Mouse (Mus musculus) retina, postnatal 1 day (tissue): Measurements from ENCODE around the gene Nutf2.
"Not testable (repeated sequence)": the region's sequence is repeated elsewhere in the genome, so short reads cannot be mapped to it uniquely, and the experiment has no call there.

Experiments used
- DNase-seq: peaks from one replicate; pipeline ENCODE4 v3.0.0-alpha.2; 2012

The Nutf2 gene

DNA sequence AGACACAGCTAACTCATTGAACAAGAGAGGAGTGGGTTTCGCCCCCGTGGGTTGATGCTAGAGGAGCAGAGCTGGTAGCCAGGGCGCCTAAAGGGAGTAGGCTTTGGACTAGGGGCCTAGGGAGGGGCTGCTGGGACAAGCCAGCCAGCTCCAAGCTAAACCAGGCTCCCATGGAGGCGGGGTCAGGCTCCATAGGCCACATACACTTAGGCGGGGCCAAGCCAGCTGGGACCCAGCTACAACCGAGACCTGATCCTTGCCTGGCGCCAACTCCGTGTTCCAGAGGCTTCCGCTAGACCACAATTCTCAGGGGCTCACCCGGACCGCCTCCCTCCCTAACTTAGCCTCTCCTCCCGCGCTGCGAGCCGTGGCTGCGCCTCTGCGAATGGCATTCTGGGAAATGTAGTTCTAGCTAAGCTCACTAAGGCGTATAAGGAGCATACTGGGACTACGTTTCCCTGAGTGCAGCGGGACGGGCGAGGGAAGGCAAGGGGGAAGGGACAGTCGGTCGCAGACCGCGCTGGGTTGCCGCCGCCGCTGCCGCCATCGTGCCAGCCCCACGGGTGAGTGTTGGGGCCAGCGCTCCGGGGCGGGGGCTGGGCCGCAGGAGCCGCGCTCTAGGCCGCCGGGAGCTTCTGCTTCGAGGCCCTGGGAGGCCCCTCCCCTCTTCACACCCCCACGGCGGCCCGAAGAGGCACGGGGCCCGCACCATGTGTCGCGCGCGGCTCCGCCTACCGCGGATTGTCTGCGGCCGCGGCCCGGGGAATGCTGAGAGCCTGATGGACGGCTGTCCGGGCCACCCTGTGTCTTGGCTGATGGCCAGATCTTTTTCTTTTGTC, at the start of gene Nutf2:
TSS of gene Nutf2 (plus strand) at position 438 of the 839 bp plus-strand sequence.
- peak; percentile 100 for DNase-seq

DNA sequence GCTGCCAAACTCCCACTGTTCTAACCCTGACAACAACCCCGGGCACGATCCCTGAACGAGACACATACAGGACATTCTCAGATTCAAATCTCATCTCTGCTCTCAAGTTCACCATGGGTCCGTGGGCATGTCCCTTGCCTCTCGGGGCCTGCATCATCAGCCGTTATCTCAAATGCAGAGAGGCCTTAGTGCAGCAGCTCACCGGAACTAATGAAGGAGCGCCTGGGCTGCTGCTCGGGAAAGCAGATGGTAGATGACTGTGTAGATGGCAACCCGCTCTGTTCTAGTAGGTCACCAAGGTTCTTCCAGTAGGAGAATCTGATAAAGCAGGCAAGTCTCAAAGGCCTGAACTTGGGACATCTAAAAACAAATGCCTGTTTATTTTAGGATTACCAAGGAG, 49.3 kb upstream of the Nutf2 start:
- no peak for DNase-seq

DNA sequence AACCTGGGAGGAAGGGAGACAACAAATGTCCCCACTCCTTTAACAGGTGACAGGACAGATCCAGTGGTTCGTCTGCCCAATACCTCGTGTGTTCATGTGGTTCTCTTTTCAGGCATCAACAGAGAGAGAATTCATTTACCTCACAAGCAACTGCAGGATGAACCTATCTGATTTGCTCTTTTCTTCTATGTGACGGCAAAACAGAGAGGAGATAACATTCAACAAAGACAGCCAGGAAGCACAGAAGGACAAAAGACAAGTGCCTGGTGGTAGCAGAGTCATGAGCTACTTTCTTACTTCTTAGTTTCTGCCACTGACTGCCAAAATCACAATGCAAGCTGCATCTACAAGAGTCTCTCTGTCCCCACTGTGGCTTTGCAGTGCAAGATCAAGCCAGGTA, 48.8 kb upstream of the Nutf2 start:
- DNase-seq = no peak

GRCm38 (mm10) chr8:105812511-105812910, 47.9 kb upstream of the Nutf2 start:
- no peak for DNase-seq

GRCm38 (mm10) chr8:105813241-105813640, 47.1 kb upstream of the Nutf2 start:
- DNase-seq = no peak

- no peak for DNase-seq
These were observed 40.7 kb upstream of the Nutf2 start for GRCm38 (mm10) chr8:105819659-105820058.

DNA sequence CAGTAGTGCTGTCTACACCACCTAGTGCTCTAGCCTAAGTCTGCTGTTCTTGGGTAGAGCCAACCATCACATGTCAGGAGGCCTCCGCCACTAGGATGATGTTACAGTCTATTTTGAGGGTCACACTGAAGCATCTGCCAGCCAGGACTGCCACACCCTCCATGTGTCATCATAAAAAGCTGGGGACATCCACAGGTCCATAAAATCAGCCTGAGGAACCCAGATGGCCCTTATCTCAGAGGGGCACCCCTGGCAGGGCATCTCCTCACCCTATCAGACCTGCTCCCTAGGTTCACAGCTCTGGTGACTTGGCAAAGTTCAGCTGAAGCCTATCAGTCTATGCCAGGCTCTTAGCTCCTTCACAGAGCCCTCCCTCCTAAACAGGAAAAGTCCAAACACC, 39.5 kb upstream of the Nutf2 start:
- DNase-seq = no peak

GRCm38 (mm10) chr8:105825506-105825905, 34.9 kb upstream of the Nutf2 start:
- no peak for DNase-seq

DNA sequence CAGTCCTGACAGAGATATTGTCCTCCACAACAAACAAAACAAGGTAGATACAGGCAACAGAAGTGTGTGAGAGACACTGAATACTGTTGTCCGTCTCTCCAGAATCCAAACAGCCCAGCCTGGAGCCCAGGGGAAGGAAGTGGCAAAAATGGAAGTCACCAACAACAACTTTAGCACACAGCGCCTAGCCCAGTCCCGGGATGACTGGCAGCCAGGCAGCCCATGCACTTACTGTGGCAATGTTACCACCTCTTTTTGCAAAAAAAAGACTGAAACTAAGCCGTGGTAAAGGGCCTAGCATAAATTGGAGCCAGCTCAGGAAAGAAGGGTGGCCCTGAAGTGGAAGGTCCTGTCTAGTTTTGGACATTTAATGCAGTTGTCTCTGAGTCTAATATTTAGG, 34.0 kb upstream of the Nutf2 start:
- no peak for DNase-seq

- DNase-seq = peak; percentile 100
These were observed 33.2 kb upstream of the Nutf2 start, which contains the start of the genes Ranbp10 and Tsnaxip1 for GRCm38 (mm10) chr8:105826861-105827848. TSS of gene Ranbp10 (minus strand) at chr8:105827350. TSS of gene Tsnaxip1 (plus strand) at chr8:105827731.

DNA sequence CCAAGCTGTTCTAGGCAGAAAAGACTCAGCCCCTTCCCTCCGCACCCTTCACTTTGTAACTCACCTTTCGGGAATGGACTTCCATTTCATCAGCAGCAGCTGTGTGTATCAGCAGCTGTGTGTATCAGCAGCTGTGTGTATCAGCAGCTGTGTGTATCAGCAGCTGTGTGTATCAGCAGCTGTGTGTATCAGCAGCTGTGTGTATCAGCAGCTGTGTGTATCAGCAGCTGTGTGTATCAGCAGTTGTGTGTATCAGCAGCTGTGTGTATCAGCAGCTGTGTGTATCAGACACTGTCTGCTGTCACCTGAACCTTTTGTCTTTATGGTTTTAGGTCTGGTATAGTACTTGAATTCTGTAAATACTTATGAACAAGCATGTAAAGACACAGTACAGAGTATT, 26.6 kb upstream of the Nutf2 start:
- not testable (repeated sequence) for DNase-seq

- peak; percentile 82 for DNase-seq
These were observed 25.1 kb upstream of the Nutf2 start for GRCm38 (mm10) chr8:105835318-105835717.

DNA sequence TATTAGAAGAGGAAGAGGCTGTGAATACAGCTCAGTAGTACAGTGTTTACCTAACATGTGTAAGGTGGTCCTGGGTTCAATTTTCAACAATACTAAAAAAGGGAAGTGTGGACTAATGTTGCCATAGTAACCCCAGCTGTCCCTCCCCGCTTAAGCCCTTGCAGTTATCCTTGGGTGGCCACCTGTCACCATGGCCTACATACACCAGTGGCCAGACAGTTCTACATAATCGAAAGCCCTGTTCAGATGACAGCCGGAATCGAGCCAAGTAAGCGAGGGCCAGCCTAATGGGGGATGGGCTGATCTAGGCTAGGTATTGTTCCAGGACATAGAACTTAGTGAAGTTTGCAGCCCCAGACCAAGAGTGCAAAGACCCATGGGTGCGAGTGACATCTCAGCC, 23.4 kb upstream of the Nutf2 start:
- peak; percentile 78 for DNase-seq

DNA sequence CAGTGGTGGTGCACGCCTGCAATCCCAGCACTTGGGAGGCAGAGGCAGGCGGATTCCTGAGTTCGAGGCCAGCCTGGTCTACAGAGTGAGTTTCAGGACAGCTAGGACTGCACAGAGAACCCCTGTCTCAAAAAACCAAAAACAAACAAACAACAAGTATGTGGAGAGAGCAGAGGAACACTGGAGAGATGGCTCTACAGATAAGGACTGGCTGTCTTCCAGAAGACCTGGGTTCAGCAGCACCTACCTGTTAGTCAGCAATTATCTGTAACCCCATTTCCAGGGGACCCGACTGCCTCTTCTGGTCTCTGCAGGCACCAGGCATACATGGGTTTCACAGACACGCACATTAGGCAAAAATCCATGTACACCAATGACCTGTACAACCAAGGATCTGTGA, 21.2 kb upstream of the Nutf2 start:
- DNase-seq = no peak

DNA sequence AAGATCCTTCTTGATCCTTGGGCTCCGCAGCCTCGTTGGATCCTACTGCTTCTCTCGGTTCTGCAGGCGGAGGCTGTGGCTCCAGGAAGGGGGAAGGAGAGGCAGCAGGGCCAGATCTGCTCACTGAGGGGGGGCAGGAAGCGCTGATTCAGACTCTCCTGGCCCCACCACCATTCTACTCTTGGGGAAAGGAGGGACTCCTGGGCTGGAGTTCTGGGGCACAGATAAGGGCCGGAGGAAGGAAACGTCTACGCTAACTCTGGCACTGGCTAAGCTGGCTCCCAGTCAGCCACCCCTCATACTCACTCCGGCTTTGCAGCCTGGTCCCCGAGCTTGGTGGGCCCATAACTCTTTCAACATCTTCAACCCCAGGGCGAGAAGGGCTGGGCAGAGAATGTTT, 13.7 kb upstream of the Nutf2 start:
- DNase-seq = no peak

- DNase-seq = no peak
These were observed 10.4 kb upstream of the Nutf2 start for GRCm38 (mm10) chr8:105850014-105850413.

GRCm38 (mm10) chr8:105850611-105851010, 9.8 kb upstream of the Nutf2 start:
- DNase-seq = no peak

GRCm38 (mm10) chr8:105851651-105852143, 8.7 kb upstream of the Nutf2 start:
- DNase-seq = peak; percentile 96

GRCm38 (mm10) chr8:105852146-105852729, 8.1 kb upstream of the Nutf2 start:
- no peak for DNase-seq

GRCm38 (mm10) chr8:105853178-105853577, 7.2 kb upstream of the Nutf2 start, which contains the start of gene Cenpt:
TSS of gene Cenpt (minus strand) at chr8:105853278.
- DNase-seq = no peak

GRCm38 (mm10) chr8:105854303-105854702, 6.1 kb upstream of the Nutf2 start:
- no peak for DNase-seq

GRCm38 (mm10) chr8:105854715-105855216, 5.6 kb upstream of the Nutf2 start, which contains the start of gene Thap11:
TSS of gene Thap11 (plus strand) at chr8:105855132.
- peak; percentile 97 for DNase-seq
